In genomic region chr10:40881236-40881635, GRCm38 (mm10) we compare ENCODE assay signal across 10 mouse cellular contexts. TPM values are rescaled to one million over a fixed set of nuclear protein-coding genes. Genes with fewer than 3 reads are reported as not detected.
DNase-seq lines count a peak whose midpoint lies in the region; ATAC-seq lines count a peak whose summit lies in the region.
"Had no signal": no experiment of that assay in that cellular context is flagged by ENCODE, and none has a peak within 500 bp of the region (broad histone marks: within the 10 kb centered on the region; RNA-seq: fewer than 3 reads in every experiment).

No protein-coding gene starts in this region.

- H3K36me3 ChIP-seq in heart, embryonic 15.5 days, result no peaks in the 10 kb centered on the region
- no peaks in the 10 kb centered on the region for H3K36me3 ChIP-seq in lung, embryonic 15.5 days
- no peaks in the 10 kb centered on the region for H3K36me3 ChIP-seq in embryonic facial prominence, embryonic 12.5 days
- H3K36me3 ChIP-seq in neural tube, embryonic 13.5 days, result peaks cover 6% of the 10 kb centered on the region

- WGBS in heart, embryonic 15.5 days, result 49% methylated on average over 3 of the region's 3 CpGs
- WGBS in lung, embryonic 15.5 days, result 61% methylated on average over 3 of the region's 3 CpGs
- 74% methylated on average over 3 of the region's 3 CpGs for WGBS in embryonic facial prominence, embryonic 12.5 days
- WGBS in neural tube, embryonic 13.5 days, result 46% methylated on average over 3 of the region's 3 CpGs

- peak overlapping the region; percentile 73 for H3K27ac ChIP-seq in heart, embryonic 15.5 days
- no peak overlapping the region for H3K27ac ChIP-seq in lung, embryonic 15.5 days
- no peak overlapping the region for H3K27ac ChIP-seq in embryonic facial prominence, embryonic 12.5 days
- H3K27ac ChIP-seq in neural tube, embryonic 13.5 days (replicated peaks), result no peak overlapping the region

- no peaks in the 10 kb centered on the region for H3K27me3 ChIP-seq in heart, embryonic 15.5 days
- H3K27me3 ChIP-seq in lung, embryonic 15.5 days, result no peaks in the 10 kb centered on the region
- no peaks in the 10 kb centered on the region for H3K27me3 ChIP-seq in embryonic facial prominence, embryonic 12.5 days
- no peaks in the 10 kb centered on the region for H3K27me3 ChIP-seq in neural tube, embryonic 13.5 days

- peaks cover 35% of the 10 kb centered on the region for H3K4me1 ChIP-seq in heart, embryonic 15.5 days (replicated peaks)
- H3K4me1 ChIP-seq in lung, embryonic 15.5 days, result peaks cover 13% of the 10 kb centered on the region
- peaks cover 16% of the 10 kb centered on the region for H3K4me1 ChIP-seq in embryonic facial prominence, embryonic 12.5 days
- peaks cover 39% of the 10 kb centered on the region for H3K4me1 ChIP-seq in neural tube, embryonic 13.5 days (replicated peaks)

- H3K4me2 ChIP-seq in heart, embryonic 15.5 days, result peak overlapping the region; percentile 97
- peak overlapping the region; percentile 92; the same call in 1 of the 2 replicates for H3K4me2 ChIP-seq in lung, embryonic 15.5 days
- peak overlapping the region; percentile 57; the same call in 1 of the 2 replicates for H3K4me2 ChIP-seq in embryonic facial prominence, embryonic 12.5 days (replicated peaks)
- peak overlapping the region; percentile 68 for H3K4me2 ChIP-seq in neural tube, embryonic 13.5 days

- no peak for ATAC-seq in heart, embryonic 15.5 days (replicated peaks; ENCODE audit: insufficient number of reproducible peaks, insufficient read depth, low FRiP score, low read depth)
- no peak for ATAC-seq in lung, embryonic 15.5 days (ENCODE audit: borderline replicate concordance, extremely low read depth, low FRiP score, low TSS enrichment)
- ATAC-seq in embryonic facial prominence, embryonic 12.5 days (ENCODE audit: insufficient number of reproducible peaks, insufficient read depth, low FRiP score, low TSS enrichment), result no peak
- ATAC-seq in neural tube, embryonic 13.5 days (ENCODE audit: low read depth), result no peak

- H3K9ac ChIP-seq in heart, embryonic 15.5 days, result no peak overlapping the region
- H3K9ac ChIP-seq in lung, embryonic 15.5 days, result no peak overlapping the region
- no peak overlapping the region for H3K9ac ChIP-seq in embryonic facial prominence, embryonic 12.5 days
- no peak overlapping the region for H3K9ac ChIP-seq in neural tube, embryonic 13.5 days

- no peak for DNase-seq in heart, adult 11 months
- no peak for DNase-seq in lung, postnatal 36 days
- no peak for DNase-seq in adrenal gland, postnatal 10 days
- no peak for DNase-seq in right cerebral cortex, postnatal 14 days
- DNase-seq: kidney, postnatal 10 days; lung, postnatal 10 days had no signal

- no peaks in the 10 kb centered on the region for H3K9me3 ChIP-seq in heart, embryonic 15.5 days (replicated peaks)
- no peaks in the 10 kb centered on the region for H3K9me3 ChIP-seq in lung, embryonic 15.5 days
- no peaks in the 10 kb centered on the region for H3K9me3 ChIP-seq in embryonic facial prominence, embryonic 12.5 days
- no peaks in the 10 kb centered on the region for H3K9me3 ChIP-seq in neural tube, embryonic 13.5 days

- peak overlapping the region; percentile 88; the same call in 1 of the 2 replicates for H3K4me3 ChIP-seq in heart, embryonic 15.5 days
- H3K4me3 ChIP-seq in lung, embryonic 15.5 days, result no peak overlapping the region; the same call in 1 of the 2 replicates
- H3K4me3 ChIP-seq in embryonic facial prominence, embryonic 12.5 days, result no peak overlapping the region
- 0 out of 2 replicates have a peak overlapping the region, but pooled peaks have one; percentile 95 for H3K4me3 ChIP-seq in neural tube, embryonic 13.5 days

RNA-seq across cellular contexts. Expression of gene Cdc40, which starts 1.9 kb away (rescaled TPM):
- polyA plus RNA-seq in heart, embryonic 15.5 days (2015; fragmentation: Nextera tagmentation; extraction: Ambion mirVana), result 22.0 and 25.0 TPM in 2 replicates
- 30.5 and 32.7 TPM in 2 replicates for polyA plus RNA-seq in lung, embryonic 15.5 days (2015; fragmentation: Nextera tagmentation; extraction: Ambion mirVana)
- polyA plus RNA-seq in embryonic facial prominence, embryonic 12.5 days (2016; fragmentation: Nextera tagmentation; extraction: Ambion mirVana), result 39.3 and 40.2 TPM in 2 replicates
- polyA plus RNA-seq in neural tube, embryonic 13.5 days (2015; fragmentation: Nextera tagmentation; extraction: Ambion mirVana), result 27.0 and 27.5 TPM in 2 replicates
- total RNA-seq in adrenal gland, postnatal 10 days (2021), result 10 to 100 TPM; 23.3 to 26.7 TPM

RNA-seq across cellular contexts. Expression of gene Wasf1, which starts 2.0 kb away (rescaled TPM):
- polyA plus RNA-seq in heart, embryonic 15.5 days (2015; fragmentation: Nextera tagmentation; extraction: Ambion mirVana), result 9.6 and 10.5 TPM in 2 replicates
- 10.0 and 10.7 TPM in 2 replicates for polyA plus RNA-seq in lung, embryonic 15.5 days (2015; fragmentation: Nextera tagmentation; extraction: Ambion mirVana)
- 31.8 and 32.5 TPM in 2 replicates for polyA plus RNA-seq in embryonic facial prominence, embryonic 12.5 days (2016; fragmentation: Nextera tagmentation; extraction: Ambion mirVana)
- polyA plus RNA-seq in neural tube, embryonic 13.5 days (2015; fragmentation: Nextera tagmentation; extraction: Ambion mirVana), result 106 and 116 TPM in 2 replicates
- 1 to 10 TPM; 5.5 to 6.7 TPM for total RNA-seq in adrenal gland, postnatal 10 days (2021)

Comparison
In these comparisons a context has a peak if more than half of its experiments do, and no peak if none do; other contexts are left out.
1. H3K4me3 ChIP-seq: peak in heart, embryonic 15.5 days (single experiment) and neural tube, embryonic 13.5 days (single experiment); none in lung, embryonic 15.5 days (single experiment) and embryonic facial prominence, embryonic 12.5 days (single experiment).
2. Peak in every context shown above with its lines, with median percentiles within 50 percentile points of each other: H3K4me2 ChIP-seq.